Mouse (Mus musculus) cerebral cortex, adult 2 months (tissue): Measurements from ENCODE around the gene Spc24.

Experiments used
- WGBS: fragments of 180-500 bp; shearing (Covaris S2); methylation state at CpG from one replicate; pipeline ENCODE4 v1.1.7; 2018; 5-methylcytosine and 5-hydroxymethylcytosine counted together

The Spc24 gene

GRCm38 (mm10) chr9:21784517-21785307 is 24.6 kb upstream of the Spc24 start:
- 75% methylated on average over 7 of the region's 7 CpGs for WGBS

- 88% methylated on average over 15 of the region's 15 CpGs for WGBS
Observed at GRCm38 (mm10) chr9:21781657-21782468, 21.8 kb upstream of the Spc24 start.

GRCm38 (mm10) chr9:21777726-21778125 is 17.6 kb upstream of the Spc24 start:
- WGBS, result 82% methylated on average over 3 of the region's 3 CpGs

GRCm38 (mm10) chr9:21774353-21774752 is 14.2 kb upstream of the Spc24 start:
- 92% methylated on average over 16 of the region's 16 CpGs for WGBS

- WGBS, result 79% methylated on average over 5 of the region's 5 CpGs
Observed at GRCm38 (mm10) chr9:21773396-21773795, 13.3 kb upstream of the Spc24 start.

GRCm38 (mm10) chr9:21769558-21770183 is 9.6 kb upstream of the Spc24 start:
- WGBS, result 78% methylated on average over 26 of the region's 26 CpGs

- 46% methylated on average over 13 of the region's 13 CpGs for WGBS
Observed at GRCm38 (mm10) chr9:21768511-21769411, 8.7 kb upstream of the Spc24 start.

- WGBS, result 68% methylated on average over 11 of the region's 11 CpGs
Observed at GRCm38 (mm10) chr9:21767896-21768295, 7.8 kb upstream of the Spc24 start.

- 90% methylated on average over 6 of the region's 6 CpGs for WGBS
Observed at GRCm38 (mm10) chr9:21764084-21764999, 4.2 kb upstream of the Spc24 start.

GRCm38 (mm10) chr9:21759718-21760117 is 385 bp downstream of the Spc24 start:
- 1% methylated on average over 20 of the region's 20 CpGs for WGBS

GRCm38 (mm10) chr9:21758576-21759529 is 1.2 kb downstream of the Spc24 start:
- WGBS, result 66% methylated on average over 14 of the region's 14 CpGs

- 62% methylated on average over 13 of the region's 13 CpGs for WGBS
Observed at GRCm38 (mm10) chr9:21754516-21755321, 5.4 kb downstream of the Spc24 start.

- 75% methylated on average over 2 of the region's 2 CpGs for WGBS
Observed at GRCm38 (mm10) chr9:21754003-21754402, 6.1 kb downstream of the Spc24 start.

GRCm38 (mm10) chr9:21752252-21752792 is 7.8 kb downstream of the Spc24 start:
- 38% methylated on average over 10 of the region's 10 CpGs for WGBS

GRCm38 (mm10) chr9:21751347-21751746 is 8.8 kb downstream of the Spc24 start:
- WGBS, result 45% methylated on average over 6 of the region's 6 CpGs

- WGBS, result 89% methylated on average over 3 of the region's 3 CpGs
Observed at GRCm38 (mm10) chr9:21750370-21750769, 9.7 kb downstream of the Spc24 start.

- WGBS, result 54% methylated on average over 6 of the region's 6 CpGs
Observed at GRCm38 (mm10) chr9:21749382-21750118, 10.6 kb downstream of the Spc24 start.
